Mouse (Mus musculus) embryonic facial prominence, embryonic 12.5 days (tissue): Measurements from ENCODE around the gene Snx12. TPM values are rescaled to one million over a fixed set of nuclear protein-coding genes. Genes with fewer than 3 reads are reported as not detected.

Experiments
- ATAC-seq: fragments of 200-750 bp; cut with Nextera tagmentation; 2 replicates; pipeline ENCODE4 v1.8.0; 2017; ENCODE audit not compliant: insufficient number of reproducible peaks, insufficient read depth, low FRiP score, low TSS enrichment
- H3K27ac ChIP-seq: fragments of 300-500 bp; sonication (generic); 2 replicates; pipeline ENCODE4 v1.5.1; 2016; ENCODE audit warnings: mild to moderate bottlenecking
- H3K27me3 ChIP-seq: fragments of 300-500 bp; sonication (generic); 2 replicates; pipeline ENCODE4 v1.6.1; 2016; ENCODE audit warnings: mild to moderate bottlenecking, moderate library complexity
- H3K36me3 ChIP-seq: fragments of 300-500 bp; sonication (generic); 2 replicates; pipeline ENCODE4 v1.6.1; 2016; ENCODE audit warnings: mild to moderate bottlenecking
- H3K4me1 ChIP-seq: fragments of 300-500 bp; sonication (generic); 2 replicates; pipeline ENCODE4 v1.6.1; 2016
- H3K4me2 ChIP-seq: fragments of 300-500 bp; sonication (generic); replicated peaks from 2 replicates; pipeline ENCODE4 v1.6.1; 2016; ENCODE audit warnings: mild to moderate bottlenecking, moderate library complexity
- H3K4me3 ChIP-seq: fragments of 300-500 bp; sonication (generic); 2 replicates; pipeline ENCODE4 v1.5.1; 2016; ENCODE audit warnings: mild to moderate bottlenecking
- H3K9ac ChIP-seq: fragments of 300-500 bp; sonication (generic); 2 replicates; pipeline ENCODE4 v1.6.1; 2016; ENCODE audit warnings: mild to moderate bottlenecking, moderate library complexity
- H3K9me3 ChIP-seq: fragments of 300-500 bp; sonication (generic); 2 replicates; pipeline ENCODE4 v1.6.1; 2016; ENCODE audit warnings: mild to moderate bottlenecking, moderate library complexity
- WGBS: fragments of 180-500 bp; shearing (Covaris S2); methylation state at CpG from one replicate; pipeline ENCODE4 v1.1.7; 2016; 5-methylcytosine and 5-hydroxymethylcytosine counted together
- polyA plus RNA-seq: library from polyadenylated mRNA; unstranded; fragments of >200 nt; fragmentation: Nextera tagmentation; extraction: Ambion mirVana; gene quantifications from 2 replicates; pipeline ENCODE4 v1.2.1, GENCODE M21; 2016

Snx12 gene
- polyA plus RNA-seq, result 56.7 and 57.2 TPM in 2 replicates

DNA sequence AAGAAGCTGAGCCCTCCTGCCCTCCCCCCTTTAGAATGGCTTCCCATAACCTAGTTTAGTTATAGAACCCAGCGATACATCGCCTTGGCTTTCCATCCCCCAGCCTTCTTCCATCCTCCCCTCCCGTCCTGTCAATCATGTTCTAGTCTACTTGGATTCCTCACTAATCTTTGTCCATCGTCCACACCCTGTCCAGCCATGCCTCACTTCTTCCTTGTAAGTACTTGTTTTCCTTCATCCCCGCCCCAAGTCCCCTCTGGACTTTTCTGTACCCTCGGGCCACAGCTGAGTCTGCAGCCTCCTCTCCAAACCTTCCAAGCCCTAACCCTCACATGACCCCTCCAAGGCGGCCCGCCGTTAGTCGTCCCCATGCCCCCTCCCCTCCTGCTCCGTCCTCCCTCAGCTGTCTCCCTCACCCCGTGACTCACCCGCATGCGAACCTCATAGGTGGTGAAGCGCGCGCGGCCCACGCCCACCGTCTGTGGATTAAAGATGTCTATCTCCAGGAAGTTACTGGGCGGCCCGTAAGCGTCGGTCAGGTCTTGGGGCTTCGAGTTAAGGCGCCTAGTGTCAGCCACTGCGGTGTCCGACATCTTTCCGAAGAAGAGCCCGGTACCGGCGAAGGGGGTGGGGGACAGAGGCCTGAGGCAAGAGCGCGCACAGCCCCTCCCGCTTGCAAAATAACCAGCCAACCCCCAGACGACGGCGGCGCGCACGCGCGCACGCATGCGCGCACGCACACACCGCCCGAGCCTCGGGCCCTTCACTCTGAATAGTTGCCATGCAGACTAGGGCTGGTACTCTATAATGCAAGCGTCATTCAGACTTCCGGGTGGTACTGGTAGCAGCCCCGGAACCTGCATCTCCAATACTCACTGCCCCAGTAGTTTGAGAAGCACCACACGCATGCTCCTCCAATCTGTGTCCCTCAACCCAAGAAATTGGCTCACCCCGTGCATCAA, at the start of gene Snx12:
Gene Snx12 (minus strand): TSS at position 730 of the 962 bp plus-strand sequence.
- peaks cover 5% of the 10 kb centered on the region; the same call in 1 of the 2 replicates for H3K27me3 ChIP-seq
- peak within 1 kb of the TSS; percentile 55 for H3K4me3 ChIP-seq
- H3K4me2 ChIP-seq, result peak within 1 kb of the TSS; percentile 51
- H3K9ac ChIP-seq, result peak within 1 kb of the TSS; percentile 56
- no peaks in the 10 kb centered on the region for H3K36me3 ChIP-seq
- no peaks in the 10 kb centered on the region for H3K9me3 ChIP-seq
- WGBS, result 23% methylated on average over 55 of the region's 55 CpGs
- ATAC-seq, result peak; percentile 97
- H3K27ac ChIP-seq, result peak within 1 kb of the TSS; percentile 72
- H3K4me1 ChIP-seq, result no peaks in the 10 kb centered on the region

DNA sequence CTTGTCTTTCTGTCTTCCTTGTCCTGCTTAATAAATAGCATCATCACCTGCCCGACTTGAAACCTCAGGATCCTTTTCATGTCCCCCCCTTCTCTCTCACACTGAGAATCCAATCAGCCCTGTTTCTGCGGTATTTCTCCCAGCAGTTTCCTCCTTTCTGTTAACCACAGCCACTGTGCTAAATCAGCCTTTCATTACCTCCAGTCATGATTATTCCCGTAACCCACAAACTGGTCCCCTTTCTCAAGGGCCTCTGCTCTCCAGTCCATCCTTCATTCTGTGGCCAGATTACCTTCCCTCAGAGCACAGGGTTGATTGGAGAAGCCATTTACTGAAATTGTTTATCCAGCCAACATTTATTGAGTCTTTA, 46.4 kb upstream of the Snx12 start, which contains the start of gene Gm20489:
Gene Gm20489 (minus strand): TSS at position 269 of the 370 bp plus-strand sequence.
- H3K36me3 ChIP-seq, result no peaks in the 10 kb centered on the region
- H3K27me3 ChIP-seq, result 0 out of 2 replicates have a peak, but pooled peaks cover under 1% of the 10 kb centered on the region
- no peaks in the 10 kb centered on the region for H3K9me3 ChIP-seq
- H3K4me2 ChIP-seq, result no peak within 1 kb of the TSS
- H3K9ac ChIP-seq, result no peak within 1 kb of the TSS
- H3K27ac ChIP-seq, result no peak within 1 kb of the TSS
- ATAC-seq, result no peak
- H3K4me3 ChIP-seq, result no peak within 1 kb of the TSS
- no peaks in the 10 kb centered on the region for H3K4me1 ChIP-seq
- WGBS, result 45% methylated on average over 3 of the region's 3 CpGs

DNA sequence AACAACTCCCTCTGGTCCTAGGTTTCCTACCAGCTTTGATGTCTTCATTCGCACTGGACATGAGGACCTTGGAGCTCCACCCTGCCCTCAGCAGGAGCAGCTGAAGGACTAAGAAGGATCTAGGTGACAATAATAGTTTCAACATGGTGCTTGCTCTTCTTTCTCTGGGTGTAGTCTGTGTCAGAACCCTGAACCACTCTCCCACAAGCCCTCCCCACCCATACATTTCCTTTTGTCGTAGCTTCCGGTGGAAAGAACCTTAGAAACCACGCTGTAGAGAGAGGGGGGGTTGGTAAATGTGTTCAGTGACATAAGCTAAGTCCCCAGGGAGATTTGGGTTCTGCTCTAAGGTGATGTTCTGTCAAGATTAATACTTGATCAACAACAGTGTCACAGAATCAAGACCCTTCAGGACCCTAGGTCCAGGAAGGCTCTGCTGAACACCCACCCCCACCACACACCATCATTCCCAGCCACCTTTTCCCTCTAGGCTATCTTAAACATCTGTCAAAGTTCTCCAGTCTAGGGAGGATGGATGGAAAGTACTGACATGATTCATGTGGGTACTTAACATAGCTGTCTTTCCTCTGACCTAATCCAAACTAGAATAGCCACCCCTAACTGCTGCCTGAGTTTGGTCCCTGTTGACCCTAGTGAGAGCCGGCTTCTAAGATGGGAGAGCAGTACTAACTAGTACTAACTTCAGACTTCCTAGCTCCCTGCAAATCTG, 45.8 kb upstream of the Snx12 start, which contains the start of gene Il2rg:
Gene Il2rg (minus strand): TSS at position 231 of the 730 bp plus-strand sequence.
- 59% methylated on average over 5 of the region's 5 CpGs for WGBS
- Histone ChIP-seq H3K9ac (no peak within 1 kb of the TSS), H3K4me1 (no peaks in the 10 kb centered on the region), H3K27ac (no peak within 1 kb of the TSS), H3K4me2 (no peak within 1 kb of the TSS), H3K36me3 (no peaks in the 10 kb centered on the region), H3K27me3 (no peaks in the 10 kb centered on the region), H3K9me3 (no peaks in the 10 kb centered on the region), H3K4me3 (no peak within 1 kb of the TSS)
- no peak for ATAC-seq

- no peak overlapping the region for H3K4me3 ChIP-seq
- no peak overlapping the region for H3K4me2 ChIP-seq
- no peak for ATAC-seq
- no peaks in the 10 kb centered on the region for H3K4me1 ChIP-seq
- no peaks in the 10 kb centered on the region for H3K36me3 ChIP-seq
- WGBS, result 96% methylated on average over 6 of the region's 6 CpGs
- H3K9me3 ChIP-seq, result no peaks in the 10 kb centered on the region
- no peak overlapping the region for H3K27ac ChIP-seq
- no peak overlapping the region for H3K9ac ChIP-seq
- H3K27me3 ChIP-seq, result no peaks in the 10 kb centered on the region
Measured at GRCm38 (mm10) chrX:101266631-101267030, 44.3 kb upstream of the Snx12 start.

- no peak within 1 kb of the TSS for H3K27ac ChIP-seq
- H3K9me3 ChIP-seq, result no peaks in the 10 kb centered on the region
- 0 out of 2 replicates have a peak, but pooled peaks cover under 1% of the 10 kb centered on the region for H3K36me3 ChIP-seq
- 89% methylated on average over 1 of the region's 1 CpGs for WGBS
- no peak within 1 kb of the TSS for H3K4me2 ChIP-seq
- H3K4me1 ChIP-seq, result 0 out of 2 replicates have a peak, but pooled peaks cover 4% of the 10 kb centered on the region
- no peaks in the 10 kb centered on the region for H3K27me3 ChIP-seq
- no peak within 1 kb of the TSS for H3K9ac ChIP-seq
- no peak for ATAC-seq
- H3K4me3 ChIP-seq, result no peak within 1 kb of the TSS
Measured at GRCm38 (mm10) chrX:101263892-101264291, 41.5 kb upstream of the Snx12 start, which contains the start of gene Gm614. Gene Gm614 (minus strand): TSS chrX:101263992.

GRCm38 (mm10) chrX:101260441-101261325, 38.3 kb upstream of the Snx12 start:
- H3K9me3 ChIP-seq, result no peaks in the 10 kb centered on the region
- no peak overlapping the region for H3K4me3 ChIP-seq
- no peaks in the 10 kb centered on the region; the same call in 1 of the 2 replicates for H3K27me3 ChIP-seq
- peak; percentile 79 for ATAC-seq
- H3K4me1 ChIP-seq, result peaks cover 11% of the 10 kb centered on the region; the same call in 1 of the 2 replicates
- peaks cover 10% of the 10 kb centered on the region; the same call in 1 of the 2 replicates for H3K36me3 ChIP-seq
- WGBS, result 24% methylated on average over 13 of the region's 13 CpGs
- H3K27ac ChIP-seq, result peak overlapping the region; percentile 88
- no peak overlapping the region for H3K9ac ChIP-seq
- 0 out of 2 replicates have a peak overlapping the region, but pooled peaks have one; percentile 15 for H3K4me2 ChIP-seq

GRCm38 (mm10) chrX:101256603-101257002, 34.2 kb upstream of the Snx12 start:
- Histone ChIP-seq H3K4me3 (no peak overlapping the region), H3K27me3 (no peaks in the 10 kb centered on the region; the same call in 1 of the 2 replicates), H3K4me1 (peaks cover 11% of the 10 kb centered on the region; the same call in 1 of the 2 replicates), H3K36me3 (peaks cover 10% of the 10 kb centered on the region; the same call in 1 of the 2 replicates), H3K9ac (no peak overlapping the region), H3K27ac (no peak overlapping the region), H3K4me2 (peak overlapping the region; percentile 57), H3K9me3 (no peaks in the 10 kb centered on the region)
- ATAC-seq, result no peak
- 86% methylated on average over 13 of the region's 13 CpGs for WGBS

DNA sequence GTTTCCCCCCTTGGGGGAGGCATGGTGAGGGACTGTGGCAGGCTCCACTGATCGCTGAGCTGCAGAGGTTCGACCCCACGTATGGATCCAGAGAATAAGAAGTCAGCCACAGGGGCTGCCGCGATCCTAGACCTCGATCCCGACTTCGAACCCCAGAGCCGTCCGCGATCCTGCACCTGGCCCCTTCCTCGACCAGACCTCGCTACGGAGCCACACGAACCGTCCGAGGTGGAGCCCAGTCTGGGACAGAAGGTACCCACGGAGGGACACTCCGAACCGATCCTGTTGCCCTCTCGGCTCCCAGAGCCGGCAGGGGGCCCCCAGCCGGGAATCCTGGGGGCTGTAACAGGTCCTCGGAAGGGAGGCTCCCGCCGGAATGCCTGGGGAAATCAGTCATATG, 32.4 kb upstream of the Snx12 start:
- H3K9ac ChIP-seq, result peak overlapping the region; percentile 66
- H3K36me3 ChIP-seq, result peaks cover 10% of the 10 kb centered on the region; the same call in 1 of the 2 replicates
- H3K4me2 ChIP-seq, result peak overlapping the region; percentile 57
- ATAC-seq, result peak; percentile 24
- H3K4me1 ChIP-seq, result peaks cover 7% of the 10 kb centered on the region; the same call in 1 of the 2 replicates
- H3K27me3 ChIP-seq, result no peaks in the 10 kb centered on the region; the same call in 1 of the 2 replicates
- H3K9me3 ChIP-seq, result no peaks in the 10 kb centered on the region
- whole genome bisulfite sequencing, result 16% methylated on average over 26 of the region's 26 CpGs
- H3K4me3 ChIP-seq, result peak overlapping the region; percentile 52
- peak overlapping the region; percentile 69 for H3K27ac ChIP-seq

GRCm38 (mm10) chrX:101253952-101254729, 31.8 kb upstream of the Snx12 start, which contains the start of gene Foxo4:
Gene Foxo4 (plus strand): TSS chrX:101254528.
- Histone ChIP-seq H3K27me3 (no peaks in the 10 kb centered on the region; the same call in 1 of the 2 replicates), H3K27ac (peak within 1 kb of the TSS; percentile 69), H3K36me3 (peaks cover 10% of the 10 kb centered on the region; the same call in 1 of the 2 replicates), H3K9ac (peak within 1 kb of the TSS; percentile 66), H3K9me3 (no peaks in the 10 kb centered on the region), H3K4me1 (peaks cover 7% of the 10 kb centered on the region; the same call in 1 of the 2 replicates), H3K4me3 (peak within 1 kb of the TSS; percentile 52), H3K4me2 (peak within 1 kb of the TSS; percentile 57)
- 18% methylated on average over 47 of the region's 47 CpGs for WGBS
- ATAC-seq, result peak; percentile 88

GRCm38 (mm10) chrX:101245011-101245410, 22.6 kb upstream of the Snx12 start:
- H3K4me1 ChIP-seq, result no peaks in the 10 kb centered on the region
- 0 out of 2 replicates have a peak, but pooled peaks cover 2% of the 10 kb centered on the region for H3K27me3 ChIP-seq
- H3K9me3 ChIP-seq, result no peaks in the 10 kb centered on the region
- WGBS, result 25% methylated on average over 1 of the region's 1 CpGs
- no peaks in the 10 kb centered on the region for H3K36me3 ChIP-seq
- no peak overlapping the region for H3K4me2 ChIP-seq
- H3K27ac ChIP-seq, result no peak overlapping the region
- no peak overlapping the region for H3K9ac ChIP-seq
- ATAC-seq, result no peak
- no peak overlapping the region for H3K4me3 ChIP-seq
